Mouse (Mus musculus): Measurements from ENCODE around the gene Olfr1535.

GRCm38 (mm10) chr13:21506221-21506649 is 53.5 kb downstream of the Olfr1535 start:
- TF ChIP-seq CTCF (conservative IDR thresholded peaks at IDR 0.05; ENCODE audit: low read length) (no peak), NANOG (IDR thresholded peaks at IDR 0.05; ENCODE audit: borderline replicate concordance, low read length) (no peak), POU5F1 (IDR thresholded peaks at IDR 0.05; ENCODE audit: borderline replicate concordance, low read length) (no peak)

Data from E14TG2a.4 (cell line).